Mouse (Mus musculus) brain, embryonic 14.5 days (tissue): ENCODE measurements around the gene Mmrn2.

Experiments
- CTCF ChIP-seq: fragments of 200-500 bp; IDR thresholded peaks from 2 replicates; pipeline ENCODE4 v1.5.1; 2012; ENCODE audit warnings: inconsistent platforms, mild to moderate bottlenecking, moderate library complexity, borderline replicate concordance; ENCODE audit not compliant: insufficient read depth, insufficient read length; ENCODE audit errors: extremely low read depth
- POLR2A ChIP-seq: fragments of 200-500 bp; IDR thresholded peaks from 2 replicates; pipeline ENCODE4 v1.6.1; 2012; ENCODE audit warnings: mild to moderate bottlenecking, inconsistent platforms, borderline replicate concordance; ENCODE audit not compliant: poor library complexity, insufficient read depth, insufficient read length, severe bottlenecking; ENCODE audit errors: extremely low read depth

DNA sequence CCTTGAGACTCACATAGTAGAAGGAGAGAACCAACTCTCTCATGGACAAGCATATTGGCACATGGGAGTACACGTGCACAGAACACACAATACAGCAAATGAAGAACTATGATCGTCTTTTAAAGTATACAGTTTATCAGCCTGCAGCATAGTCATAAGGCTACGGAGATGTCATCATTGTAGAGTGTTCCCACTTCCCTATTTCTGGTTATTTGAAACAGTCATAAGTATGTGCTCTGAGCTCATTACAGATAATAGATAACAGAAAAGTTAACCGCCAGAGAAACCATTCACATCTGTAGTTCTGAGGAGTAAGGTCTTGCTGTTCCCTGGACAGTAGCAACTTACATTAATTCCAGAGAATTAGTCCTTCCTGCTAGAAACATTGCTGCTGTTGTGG lies 32.2 kb upstream of the Mmrn2 start:
- no peak for TF ChIP-seq POLR2A
- no peak for TF ChIP-seq CTCF
